Mouse (Mus musculus): ENCODE measurements around the gene Slc25a29. TPM values are rescaled to one million over a fixed set of nuclear protein-coding genes. Genes with fewer than 3 reads are reported as not detected.
A peak's percentile ranks its signal among the peaks of the same experiment; 100 is the strongest.

The Slc25a29 gene
- total RNA-seq, 2 experiments from 2014 or later: 0.56 TPM; not detected in 1

- ATAC-seq (ENCODE audit: poor library complexity, severe bottlenecking): no peak
Measured at GRCm38 (mm10) chr12:108804388-108804787, 31.3 kb downstream of the Slc25a29 start.

DNA sequence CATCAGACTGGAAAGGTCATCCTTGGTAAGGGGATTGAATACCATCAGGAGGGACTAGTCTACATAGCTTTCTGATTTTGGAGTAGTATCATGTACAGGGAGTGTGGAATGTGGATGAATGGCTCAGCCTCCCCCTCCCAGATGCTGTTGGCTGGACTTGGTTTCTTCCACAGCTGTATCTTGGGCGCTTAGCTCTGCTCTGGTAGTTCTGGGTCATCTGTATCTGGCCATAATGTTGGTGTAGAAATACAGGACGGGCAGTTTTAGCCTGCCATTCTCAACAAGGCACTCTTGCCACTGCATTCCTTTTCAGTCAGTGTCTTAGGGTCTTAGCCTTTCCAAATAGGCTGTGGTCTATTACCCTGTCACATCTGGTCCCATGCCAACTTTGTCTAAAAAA is 34.1 kb downstream of the Slc25a29 start:
- ATAC-seq (ENCODE audit: poor library complexity, severe bottlenecking): no peak

GRCm38 (mm10) chr12:108794979-108795537 is 40.6 kb downstream of the Slc25a29 start:
- no peak for ATAC-seq (ENCODE audit: poor library complexity, severe bottlenecking)

- peak; percentile 54 for ATAC-seq (ENCODE audit: poor library complexity, severe bottlenecking)
Measured at GRCm38 (mm10) chr12:108794078-108794711, 41.5 kb downstream of the Slc25a29 start.

GRCm38 (mm10) chr12:108793453-108793941 is 42.2 kb downstream of the Slc25a29 start:
- no peak for ATAC-seq (ENCODE audit: poor library complexity, severe bottlenecking)

GRCm38 (mm10) chr12:108792546-108793452 is 42.9 kb downstream of the Slc25a29 start, which contains the start of gene Yy1:
Gene Yy1, plus strand, starts transcription at chr12:108792973.
- ATAC-seq (ENCODE audit: poor library complexity, severe bottlenecking): peak; percentile 80

GRCm38 (mm10) chr12:108792152-108792545 is 43.5 kb downstream of the Slc25a29 start:
- ATAC-seq (ENCODE audit: poor library complexity, severe bottlenecking): peak; percentile 39

- no peak for ATAC-seq (ENCODE audit: poor library complexity, severe bottlenecking)
Measured at GRCm38 (mm10) chr12:108787329-108787728, 48.4 kb downstream of the Slc25a29 start.

DNA sequence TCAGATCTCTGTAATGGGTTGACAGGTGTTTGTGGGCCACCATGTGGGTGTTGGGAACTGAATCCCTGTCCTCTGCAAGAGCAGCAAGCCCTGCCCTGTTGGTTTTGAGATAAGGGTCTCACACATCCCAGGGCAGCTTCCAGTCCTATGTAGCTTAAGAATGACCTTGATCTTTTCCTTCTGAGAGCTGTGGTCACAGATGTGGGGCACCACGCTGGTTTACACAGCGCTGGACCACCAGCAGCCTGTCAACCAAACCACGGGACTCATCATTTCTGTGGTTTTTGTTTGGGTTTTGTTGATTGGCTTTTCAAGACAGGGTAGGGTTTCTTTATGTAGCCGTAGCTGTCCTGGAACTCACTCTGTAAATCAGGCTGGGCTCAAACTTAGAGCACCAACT is 50.5 kb downstream of the Slc25a29 start:
- ATAC-seq (ENCODE audit: poor library complexity, severe bottlenecking): no peak

DNA sequence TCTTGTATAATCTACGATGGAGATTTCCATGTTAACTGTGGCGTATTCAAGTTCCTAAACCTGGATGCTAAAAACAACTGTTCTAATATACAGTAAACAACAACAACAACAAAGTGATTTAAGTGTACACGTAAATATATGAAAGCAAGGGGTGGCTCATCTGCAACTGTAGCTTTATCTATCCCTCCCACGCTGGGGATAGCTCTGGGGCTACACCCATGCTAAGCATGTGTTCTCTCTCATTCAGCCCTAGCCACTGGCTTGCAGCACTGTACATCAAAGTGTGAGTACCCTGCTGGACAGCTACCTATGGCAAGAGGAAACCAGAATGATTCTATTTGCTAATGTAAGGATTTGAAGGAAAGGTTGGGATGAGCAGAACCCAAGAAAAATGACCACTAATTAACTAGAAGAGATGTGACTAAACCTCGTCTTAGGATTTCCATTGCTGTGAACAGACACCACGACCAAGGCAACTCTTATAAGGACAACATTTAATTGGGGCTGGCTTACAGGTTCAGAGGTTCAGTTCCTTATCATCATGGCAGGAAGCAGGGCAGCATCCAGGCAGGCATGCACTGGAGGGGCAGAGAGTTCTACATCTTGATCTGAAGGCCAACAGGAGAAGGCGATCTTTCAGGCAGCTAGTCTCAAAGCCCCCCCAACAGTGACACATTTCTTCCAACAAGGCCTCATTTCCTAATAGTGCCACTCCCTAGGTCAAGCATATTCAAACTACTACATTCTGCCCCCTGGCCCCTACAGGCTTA is 55.4 kb downstream of the Slc25a29 start:
- ATAC-seq (ENCODE audit: poor library complexity, severe bottlenecking): no peak

Other genes with a start within 250 kb of the Slc25a29 start
- gene Degs2, start 133.6 kb downstream of the Slc25a29 start, total RNA-seq (2015): 0.41 TPM in 1 of 2 replicates, not detected in the other
- 0.26 TPM in 1 of 2 replicates, not detected in the other for gene Degs2, start 133.6 kb downstream of the Slc25a29 start, total RNA-seq (2017)
- gene Yy1, start 42.9 kb downstream of the Slc25a29 start, total RNA-seq (2015): 67.2 and 70.7 TPM in 2 replicates
- gene Yy1, start 42.9 kb downstream of the Slc25a29 start, total RNA-seq (2017): 40.3 and 50.5 TPM in 2 replicates
- gene Slc25a47, start 163 bp upstream of the Slc25a29 start, total RNA-seq (2015): 0.22 and 0.52 TPM in 2 replicates
- gene Slc25a47, start 163 bp upstream of the Slc25a29 start, total RNA-seq (2017): 0.45 and 0.59 TPM in 2 replicates
- 1.5 and 3.6 TPM in 2 replicates for gene Wdr25, start 57.7 kb upstream of the Slc25a29 start, total RNA-seq (2015)
- gene Wdr25, start 57.7 kb upstream of the Slc25a29 start, total RNA-seq (2017): 3.9 and 4.5 TPM in 2 replicates
- gene Wars, start 58.3 kb upstream of the Slc25a29 start, total RNA-seq (2015): 20.0 and 22.6 TPM in 2 replicates
- 47.8 and 51.9 TPM in 2 replicates for gene Wars, start 58.3 kb upstream of the Slc25a29 start, total RNA-seq (2017)
- gene Begain, start 232.3 kb upstream of the Slc25a29 start, total RNA-seq (2015): not detected in 2 replicates
- gene Begain, start 232.3 kb upstream of the Slc25a29 start, total RNA-seq (2017): not detected in 2 replicates

Measured in megakaryocyte, adult 5-6 weeks (primary cell).